Mouse (Mus musculus) urinary bladder, postnatal 10 days (tissue): ENCODE data around the gene Csnk1d.
A peak's percentile ranks its signal among the peaks of the same experiment; 100 is the strongest.

Experiments
- DNase-seq: peaks from one replicate; pipeline ENCODE4 v3.0.0; 2022; ENCODE audit warnings: low spot score

Csnk1d gene

DNA sequence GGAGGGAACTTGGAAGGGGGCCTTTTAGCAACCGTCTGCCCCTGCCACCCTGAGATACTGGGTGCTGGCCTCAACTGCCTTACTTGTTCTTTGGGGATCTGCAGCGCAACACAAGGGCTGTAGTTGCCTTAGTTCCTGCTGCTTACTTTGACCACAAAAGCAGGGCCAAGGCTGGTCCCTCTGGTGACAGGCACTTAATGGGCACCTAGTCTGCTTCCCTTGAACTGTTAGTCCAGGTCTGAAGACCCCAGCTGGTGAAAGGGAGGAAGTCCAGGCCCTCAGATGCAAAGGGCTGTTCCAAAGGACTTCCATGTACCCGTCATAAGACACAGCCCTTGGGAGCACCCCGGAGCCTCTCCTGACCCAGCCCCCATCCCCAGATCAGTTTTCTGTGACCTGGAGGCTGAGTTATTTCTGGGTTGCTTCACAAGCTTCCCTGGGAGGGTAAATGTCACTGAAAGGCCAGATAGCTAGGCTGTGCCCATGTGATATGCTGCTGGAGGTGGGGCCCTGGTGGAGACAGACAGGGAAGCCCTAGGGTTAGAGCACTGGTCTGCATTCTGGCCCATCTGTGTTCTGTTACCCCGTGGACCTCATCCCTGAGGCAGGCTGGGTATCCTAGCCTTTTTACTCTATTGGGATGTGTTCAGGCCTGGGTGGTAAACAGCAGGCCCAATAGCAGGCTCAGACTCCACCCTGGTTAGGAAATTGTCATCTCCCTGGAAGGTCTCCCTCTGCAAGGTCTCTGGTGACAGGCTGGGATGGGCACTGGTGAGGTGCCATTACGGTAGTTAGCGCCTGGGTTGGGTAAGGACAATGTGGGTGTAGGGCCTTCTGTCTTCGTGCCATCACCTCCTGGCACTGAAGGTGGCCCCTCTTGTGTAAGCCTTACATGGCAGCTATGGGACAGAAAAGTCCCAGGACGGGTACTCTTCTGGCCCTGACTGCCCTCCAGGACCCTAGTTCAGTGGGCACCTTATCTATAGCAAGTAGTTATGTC lies 39.1 kb downstream of the Csnk1d start:
- no peak for DNase-seq

DNA sequence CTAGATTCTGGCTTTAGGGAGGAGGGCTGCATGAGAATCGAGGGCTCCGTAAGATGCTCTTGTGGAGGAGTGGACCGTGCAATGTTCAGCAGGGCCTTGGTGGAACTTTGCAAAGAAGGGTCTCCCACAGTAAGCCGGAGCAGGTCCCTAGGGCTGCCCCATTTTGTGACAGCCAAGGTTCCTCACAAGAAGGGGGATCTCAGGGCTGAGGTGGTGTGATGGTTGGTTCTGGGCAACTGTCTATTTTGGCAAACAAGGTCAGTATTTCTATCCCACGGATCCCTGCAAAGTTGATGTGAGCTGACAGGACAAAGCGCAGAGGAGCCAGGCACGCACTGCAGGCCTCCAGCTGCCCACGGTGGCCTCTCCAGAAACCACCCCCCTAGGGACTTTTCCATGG lies 39.9 kb downstream of the Csnk1d start:
- no peak for DNase-seq

GRCm38 (mm10) chr11:120950281-120951202 lies 40.6 kb downstream of the Csnk1d start:
- DNase-seq: peak; percentile 54

GRCm38 (mm10) chr11:120949863-120950262 lies 41.3 kb downstream of the Csnk1d start:
- no peak for DNase-seq

GRCm38 (mm10) chr11:120948861-120949851 lies 42.0 kb downstream of the Csnk1d start:
- DNase-seq: no peak

DNA sequence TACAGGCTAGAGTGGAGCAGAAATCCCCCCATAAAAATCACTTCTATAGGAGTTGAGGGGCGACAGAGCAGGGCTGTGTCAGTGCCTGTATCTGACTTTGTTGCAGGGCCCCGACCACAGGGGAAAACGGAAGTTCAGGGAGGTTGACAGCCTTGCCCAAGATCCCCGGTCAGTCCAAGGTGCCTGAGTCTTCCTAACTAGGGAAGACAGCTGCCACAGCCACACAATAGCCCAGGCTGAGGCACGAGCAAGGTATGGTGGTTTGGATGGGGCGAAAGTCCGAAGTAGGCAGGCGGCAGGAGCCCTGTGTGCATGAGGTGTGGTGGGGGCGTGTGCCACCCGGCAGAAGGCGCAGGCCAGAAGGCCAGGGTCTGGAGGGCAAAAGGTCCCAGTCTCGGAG lies 42.8 kb downstream of the Csnk1d start, which contains the start of gene Slc16a3:
Gene Slc16a3 (plus strand): TSS at position 153 of the 400 bp plus-strand sequence.
- no peak for DNase-seq

GRCm38 (mm10) chr11:120945926-120946325 lies 45.2 kb downstream of the Csnk1d start:
- no peak for DNase-seq

GRCm38 (mm10) chr11:120945266-120945665 lies 45.9 kb downstream of the Csnk1d start:
- DNase-seq: no peak

DNA sequence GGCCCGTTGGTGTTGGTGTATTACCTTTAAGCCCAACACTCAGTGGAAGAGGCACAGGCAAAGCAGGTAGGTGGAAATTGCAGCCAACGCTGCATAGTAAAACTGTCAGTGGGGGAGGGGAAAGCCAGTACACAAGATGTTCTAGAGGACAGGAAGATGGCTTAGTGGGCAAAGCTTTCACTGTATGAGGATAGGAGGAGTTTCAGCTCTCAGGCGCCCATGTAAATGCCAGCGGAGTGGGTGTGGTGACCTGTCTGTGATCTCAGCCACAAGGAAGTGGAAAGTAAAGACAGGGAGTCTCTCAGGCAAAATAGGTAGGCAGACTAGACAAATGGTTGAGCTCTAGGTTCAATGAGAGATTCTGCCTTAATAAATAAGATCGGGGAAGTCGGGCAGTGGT lies 50.2 kb downstream of the Csnk1d start:
- DNase-seq: no peak

DNA sequence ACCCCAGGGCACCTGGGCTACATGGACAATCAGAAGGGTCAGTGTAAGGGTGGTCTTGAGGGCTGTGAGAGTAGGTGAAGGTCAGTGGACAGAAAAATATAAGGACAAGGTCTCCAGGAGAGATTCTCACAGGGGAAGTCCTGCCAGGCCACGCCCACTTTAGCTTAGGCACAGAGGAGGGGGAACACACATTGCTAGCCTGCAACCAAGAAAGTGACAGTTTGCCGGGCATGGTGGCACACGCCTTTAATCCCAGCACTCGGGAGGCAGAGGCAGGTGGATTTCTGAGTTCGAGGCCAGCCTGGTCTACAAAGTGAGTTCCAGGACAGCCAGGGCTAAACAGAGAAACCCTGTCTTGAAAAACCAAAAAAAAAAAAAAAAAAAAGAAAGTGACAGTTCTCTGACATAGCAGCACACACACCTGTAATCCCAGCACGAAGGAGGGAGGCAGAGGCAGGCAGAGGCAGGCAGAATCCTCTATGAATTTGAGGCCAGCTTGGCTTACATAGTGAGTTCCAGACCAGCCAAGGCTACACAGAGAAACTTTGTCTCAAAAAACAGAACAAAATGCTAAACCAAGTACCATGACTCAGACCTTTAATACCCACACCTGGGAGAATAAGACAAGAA lies 51.3 kb downstream of the Csnk1d start:
- DNase-seq: no peak

DNA sequence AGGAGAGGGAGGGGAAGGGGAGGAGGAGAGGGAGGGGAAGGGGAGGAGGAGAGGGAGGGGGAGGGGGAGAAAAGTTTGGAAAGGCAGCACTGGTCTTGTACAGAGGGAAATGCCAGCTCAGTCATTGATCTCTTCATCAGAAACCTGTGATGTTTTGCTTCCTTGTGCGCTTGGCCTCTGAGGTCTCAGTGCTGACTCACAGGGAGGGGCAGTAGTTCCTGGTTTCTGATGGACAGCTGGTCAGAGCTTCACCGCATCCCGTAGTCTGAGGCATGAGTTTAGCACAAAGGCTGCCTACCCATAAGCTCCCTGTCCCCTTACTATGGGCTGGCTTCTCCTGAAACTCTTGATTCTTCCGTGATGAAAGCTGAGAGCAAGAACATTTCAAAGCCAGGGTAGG lies 52.3 kb downstream of the Csnk1d start:
- no peak for DNase-seq

GRCm38 (mm10) chr11:120937976-120938375 lies 53.2 kb downstream of the Csnk1d start:
- no peak for DNase-seq

GRCm38 (mm10) chr11:120932564-120933398 lies 58.3 kb downstream of the Csnk1d start, which contains the start of gene Ccdc57:
Gene Ccdc57 (minus strand): TSS chr11:120932872.
- no peak for DNase-seq

GRCm38 (mm10) chr11:120931479-120931878 lies 59.7 kb downstream of the Csnk1d start:
- DNase-seq: no peak

DNA sequence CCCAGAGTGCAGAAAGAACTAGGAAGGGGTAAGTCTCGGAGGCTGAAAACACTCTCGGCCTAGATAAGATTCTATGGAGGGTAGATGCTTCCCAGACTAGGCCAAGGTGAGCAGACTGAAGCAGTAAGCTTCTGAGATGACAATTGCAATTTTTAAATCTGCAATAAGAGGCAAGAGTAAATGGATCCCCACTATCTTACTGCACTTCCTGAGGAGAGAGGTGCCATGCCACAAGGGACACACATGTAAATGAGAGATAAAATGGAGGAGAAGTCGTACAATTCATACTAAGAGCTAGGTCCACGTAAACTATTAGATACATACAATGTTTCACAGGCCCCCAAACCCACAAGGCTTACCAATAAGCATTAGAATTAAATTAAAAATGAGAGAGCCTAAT lies 62.7 kb downstream of the Csnk1d start:
- DNase-seq: no peak

DNA sequence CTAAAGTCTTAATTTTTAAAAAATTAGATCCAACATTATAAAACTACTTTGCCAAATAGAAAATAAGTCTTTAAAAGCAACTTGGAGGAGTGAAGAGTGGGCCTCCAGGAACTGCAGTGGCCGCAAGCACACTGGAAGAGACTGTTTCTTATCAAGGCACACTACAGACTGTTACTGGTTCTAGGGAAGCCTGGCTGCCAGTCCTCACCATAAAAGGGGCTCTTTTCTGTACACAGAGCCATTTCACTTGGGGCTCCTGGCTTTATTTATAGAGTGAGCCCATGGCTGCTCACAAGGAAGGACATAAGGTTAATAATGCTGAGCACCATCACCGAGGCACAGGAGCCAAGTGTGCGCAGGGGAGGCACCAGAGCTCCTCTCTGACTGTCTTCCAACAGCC lies 68.6 kb downstream of the Csnk1d start:
- DNase-seq: no peak

GRCm38 (mm10) chr11:120917756-120918155 lies 73.4 kb downstream of the Csnk1d start:
- DNase-seq: no peak

DNA sequence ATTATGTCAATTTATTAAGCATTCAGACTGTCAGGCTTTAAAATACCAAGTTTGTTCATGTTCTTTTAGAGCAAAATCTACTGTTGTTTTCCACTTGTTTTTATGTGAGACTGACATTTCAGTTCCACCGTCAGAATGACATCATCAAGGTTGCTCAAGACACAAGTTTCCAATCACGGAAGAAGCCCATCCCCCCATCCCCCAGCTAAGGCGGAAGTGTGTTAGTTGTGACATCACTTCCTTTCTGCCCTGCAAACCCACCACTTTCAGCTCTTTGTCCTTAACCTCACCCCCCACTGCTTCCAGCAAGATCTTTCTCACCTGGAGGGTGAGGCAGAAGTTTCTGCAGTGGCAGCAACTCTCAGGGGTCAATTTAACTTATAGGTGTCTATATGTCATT lies 74.7 kb downstream of the Csnk1d start:
- no peak for DNase-seq

- DNase-seq: no peak
These were observed 77.3 kb downstream of the Csnk1d start for GRCm38 (mm10) chr11:120913796-120914195.
